Mouse (Mus musculus): ENCODE results near the gene Adrm1. TPM values are rescaled to one million over a fixed set of nuclear protein-coding genes. Genes with fewer than 3 reads are reported as not detected.
A peak's percentile ranks its signal among the peaks of the same experiment; 100 is the strongest.

Gene Adrm1
- polyA plus RNA-seq, 1 experiment from 2014 or later: 195 TPM

- Histone ChIP-seq H3K4me2 (ENCODE audit: low read depth) (no peak overlapping the region), H3K4me1 (ENCODE audit: control insufficient read depth, insufficient read depth, low read length) (no peaks in the 10 kb centered on the region; the same call in 1 of the 2 replicates), H3K9me3 (ENCODE audit: control insufficient read depth, low read length) (no peaks in the 10 kb centered on the region), H3K4me3 (ENCODE audit: low read depth, low read length) (no peak overlapping the region), H3K9ac (ENCODE audit: low read length) (no peak overlapping the region; the same call in 1 of the 2 replicates), H3K27ac (ENCODE audit: low read depth, low read length) (no peak overlapping the region), H3K36me3 (ENCODE audit: control insufficient read depth, insufficient read depth, low read length) (no peaks in the 10 kb centered on the region), H3K27me3 (ENCODE audit: control insufficient read depth, insufficient read depth, low read length) (0 out of 2 replicates have a peak, but pooled peaks cover 2% of the 10 kb centered on the region)
- no peak for ATAC-seq (ENCODE audit: insufficient read depth, low FRiP score, low TSS enrichment)
- no peak for DNase-seq (ENCODE audit: low spot score)
- 46% methylated on average over 5 of the region's 5 CpGs for WGBS
Measured at GRCm38 (mm10) chr2:180218677-180219076, 47.4 kb downstream of the Adrm1 start.

GRCm38 (mm10) chr2:180219145-180219943 lies 48.1 kb downstream of the Adrm1 start:
- Histone ChIP-seq H3K9me3 (ENCODE audit: control insufficient read depth, low read length) (no peaks in the 10 kb centered on the region), H3K4me2 (ENCODE audit: low read depth) (no peak overlapping the region), H3K36me3 (ENCODE audit: control insufficient read depth, insufficient read depth, low read length) (no peaks in the 10 kb centered on the region), H3K9ac (ENCODE audit: low read length) (no peak overlapping the region; the same call in 1 of the 2 replicates), H3K27me3 (ENCODE audit: control insufficient read depth, insufficient read depth, low read length) (peaks cover 4% of the 10 kb centered on the region; the same call in 1 of the 2 replicates), H3K4me3 (ENCODE audit: low read depth, low read length) (no peak overlapping the region), H3K27ac (ENCODE audit: low read depth, low read length) (no peak overlapping the region), H3K4me1 (ENCODE audit: control insufficient read depth, insufficient read depth, low read length) (no peaks in the 10 kb centered on the region; the same call in 1 of the 2 replicates)
- no peak for ATAC-seq (ENCODE audit: insufficient read depth, low FRiP score, low TSS enrichment)
- WGBS: 83% methylated on average over 15 of the region's 15 CpGs
- DNase-seq (ENCODE audit: low spot score): no peak

- Histone ChIP-seq H3K27ac (ENCODE audit: low read depth, low read length) (no peak overlapping the region), H3K36me3 (ENCODE audit: control insufficient read depth, insufficient read depth, low read length) (no peaks in the 10 kb centered on the region), H3K4me2 (ENCODE audit: low read depth) (no peak overlapping the region), H3K9ac (ENCODE audit: low read length) (no peak overlapping the region), H3K4me3 (ENCODE audit: low read depth, low read length) (no peak overlapping the region), H3K9me3 (ENCODE audit: control insufficient read depth, low read length) (no peaks in the 10 kb centered on the region), H3K27me3 (ENCODE audit: control insufficient read depth, insufficient read depth, low read length) (peaks cover 12% of the 10 kb centered on the region), H3K4me1 (ENCODE audit: control insufficient read depth, insufficient read depth, low read length) (peaks cover 6% of the 10 kb centered on the region; the same call in 1 of the 2 replicates)
- ATAC-seq (ENCODE audit: insufficient read depth, low FRiP score, low TSS enrichment): no peak
- 81% methylated on average over 9 of the region's 9 CpGs for WGBS
- no peak for DNase-seq (ENCODE audit: low spot score)
Measured at GRCm38 (mm10) chr2:180220165-180220564, 48.9 kb downstream of the Adrm1 start.

GRCm38 (mm10) chr2:180221051-180221450 lies 49.8 kb downstream of the Adrm1 start:
- WGBS: 93% methylated on average over 9 of the region's 9 CpGs
- Histone ChIP-seq H3K4me1 (ENCODE audit: control insufficient read depth, insufficient read depth, low read length) (peaks cover 13% of the 10 kb centered on the region), H3K36me3 (ENCODE audit: control insufficient read depth, insufficient read depth, low read length) (no peaks in the 10 kb centered on the region), H3K9ac (ENCODE audit: low read length) (no peak overlapping the region), H3K4me3 (ENCODE audit: low read depth, low read length) (no peak overlapping the region), H3K4me2 (ENCODE audit: low read depth) (no peak overlapping the region), H3K9me3 (ENCODE audit: control insufficient read depth, low read length) (no peaks in the 10 kb centered on the region), H3K27me3 (ENCODE audit: control insufficient read depth, insufficient read depth, low read length) (peaks cover 17% of the 10 kb centered on the region), H3K27ac (ENCODE audit: low read depth, low read length) (no peak overlapping the region)
- ATAC-seq (ENCODE audit: insufficient read depth, low FRiP score, low TSS enrichment) (no peak), DNase-seq (ENCODE audit: low spot score) (no peak)

- H3K9ac ChIP-seq (ENCODE audit: low read length): no peak overlapping the region
- H3K36me3 ChIP-seq (ENCODE audit: control insufficient read depth, insufficient read depth, low read length): no peaks in the 10 kb centered on the region
- no peak overlapping the region for H3K4me2 ChIP-seq (ENCODE audit: low read depth)
- peak; percentile 38 for DNase-seq (ENCODE audit: low spot score)
- no peak overlapping the region for H3K4me3 ChIP-seq (ENCODE audit: low read depth, low read length)
- H3K27ac ChIP-seq (ENCODE audit: low read depth, low read length): no peak overlapping the region
- H3K27me3 ChIP-seq (ENCODE audit: control insufficient read depth, insufficient read depth, low read length): peaks cover 17% of the 10 kb centered on the region
- no peak for ATAC-seq (ENCODE audit: insufficient read depth, low FRiP score, low TSS enrichment)
- no peaks in the 10 kb centered on the region for H3K9me3 ChIP-seq (ENCODE audit: control insufficient read depth, low read length)
- 24% methylated on average over 6 of the region's 6 CpGs for WGBS
- H3K4me1 ChIP-seq (ENCODE audit: control insufficient read depth, insufficient read depth, low read length): peaks cover 21% of the 10 kb centered on the region
Measured at GRCm38 (mm10) chr2:180222250-180222649, 51.0 kb downstream of the Adrm1 start.

GRCm38 (mm10) chr2:180224647-180225043 lies 53.4 kb downstream of the Adrm1 start:
- peaks cover 27% of the 10 kb centered on the region for H3K4me1 ChIP-seq (ENCODE audit: control insufficient read depth, insufficient read depth, low read length)
- WGBS: 0% methylated on average over 11 of the region's 13 CpGs
- H3K9me3 ChIP-seq (ENCODE audit: control insufficient read depth, low read length): no peaks in the 10 kb centered on the region
- ATAC-seq (ENCODE audit: insufficient read depth, low FRiP score, low TSS enrichment) (no peak), DNase-seq (ENCODE audit: low spot score) (no peak)
- no peaks in the 10 kb centered on the region for H3K36me3 ChIP-seq (ENCODE audit: control insufficient read depth, insufficient read depth, low read length)
- H3K4me2 ChIP-seq (ENCODE audit: low read depth): peak overlapping the region; percentile 99
- H3K27me3 ChIP-seq (ENCODE audit: control insufficient read depth, insufficient read depth, low read length): peaks cover 17% of the 10 kb centered on the region
- H3K27ac ChIP-seq (ENCODE audit: low read depth, low read length): no peak overlapping the region
- no peak overlapping the region; the same call in 1 of the 2 replicates for H3K9ac ChIP-seq (ENCODE audit: low read length)
- peak overlapping the region; percentile 57 for H3K4me3 ChIP-seq (ENCODE audit: low read depth, low read length)

- WGBS: under 1% methylated on average over 55 of the region's 55 CpGs
- Histone ChIP-seq H3K27ac (ENCODE audit: low read depth, low read length) (no peak overlapping the region), H3K27me3 (ENCODE audit: control insufficient read depth, insufficient read depth, low read length) (peaks cover 17% of the 10 kb centered on the region)
Measured at GRCm38 (mm10) chr2:180225044-180225761, 53.9 kb downstream of the Adrm1 start.

More at GRCm38 (mm10) chr2:180225044-180225761, 53.9 kb downstream of the Adrm1 start:
- peaks cover 27% of the 10 kb centered on the region for H3K4me1 ChIP-seq (ENCODE audit: control insufficient read depth, insufficient read depth, low read length)
- ATAC-seq (ENCODE audit: insufficient read depth, low FRiP score, low TSS enrichment) (peak; percentile 0; the same call in 1 of the 2 replicates), DNase-seq (ENCODE audit: low spot score) (peak; percentile 46)
- H3K36me3 ChIP-seq (ENCODE audit: control insufficient read depth, insufficient read depth, low read length): no peaks in the 10 kb centered on the region
- peak overlapping the region; percentile 99 for H3K4me2 ChIP-seq (ENCODE audit: low read depth)
- peak overlapping the region; percentile 57 for H3K4me3 ChIP-seq (ENCODE audit: low read depth, low read length)
- peak overlapping the region; percentile 60 for H3K9ac ChIP-seq (ENCODE audit: low read length)
- H3K9me3 ChIP-seq (ENCODE audit: control insufficient read depth, low read length): no peaks in the 10 kb centered on the region
